Mouse (Mus musculus) ES-Bruce4 (cell line): ENCODE measurements around the gene Kcnk16.

Experiments
- CTCF ChIP-seq: IDR thresholded peaks from one replicate; pipeline ENCODE4 v1.8.1; 2011; ENCODE audit warnings: low read depth, low read length
- EP300 ChIP-seq: IDR thresholded peaks from 2 replicates; pipeline ENCODE4 v1.6.1; 2011; ENCODE audit warnings: low read depth, low read length; ENCODE audit not compliant: insufficient read depth

DNA sequence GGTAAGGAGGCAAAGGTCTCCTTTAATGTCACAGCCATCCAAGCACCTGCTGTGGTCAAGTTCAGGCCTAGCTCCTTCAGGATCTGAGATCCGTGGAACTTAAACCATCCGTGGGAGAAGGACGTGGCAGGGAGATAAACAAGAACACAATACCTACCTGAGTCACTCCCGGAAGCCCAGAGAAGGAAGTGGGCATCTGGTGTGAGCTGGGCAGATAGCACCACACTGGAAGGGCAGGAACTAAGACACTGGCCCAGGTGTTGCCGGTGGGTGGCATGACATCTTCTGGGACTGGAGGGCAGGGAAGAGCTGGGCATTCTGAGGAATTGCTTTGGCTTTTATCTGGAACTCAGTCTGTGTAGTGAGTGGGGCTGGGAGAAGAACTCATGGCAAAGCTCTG, 45.7 kb downstream of the Kcnk16 start:
- TF ChIP-seq EP300 (no peak), CTCF (no peak)
